Mouse (Mus musculus): Measurements from ENCODE around the gene Islr.
A peak's percentile ranks its signal among the peaks of the same experiment; 100 is the strongest.

DNA sequence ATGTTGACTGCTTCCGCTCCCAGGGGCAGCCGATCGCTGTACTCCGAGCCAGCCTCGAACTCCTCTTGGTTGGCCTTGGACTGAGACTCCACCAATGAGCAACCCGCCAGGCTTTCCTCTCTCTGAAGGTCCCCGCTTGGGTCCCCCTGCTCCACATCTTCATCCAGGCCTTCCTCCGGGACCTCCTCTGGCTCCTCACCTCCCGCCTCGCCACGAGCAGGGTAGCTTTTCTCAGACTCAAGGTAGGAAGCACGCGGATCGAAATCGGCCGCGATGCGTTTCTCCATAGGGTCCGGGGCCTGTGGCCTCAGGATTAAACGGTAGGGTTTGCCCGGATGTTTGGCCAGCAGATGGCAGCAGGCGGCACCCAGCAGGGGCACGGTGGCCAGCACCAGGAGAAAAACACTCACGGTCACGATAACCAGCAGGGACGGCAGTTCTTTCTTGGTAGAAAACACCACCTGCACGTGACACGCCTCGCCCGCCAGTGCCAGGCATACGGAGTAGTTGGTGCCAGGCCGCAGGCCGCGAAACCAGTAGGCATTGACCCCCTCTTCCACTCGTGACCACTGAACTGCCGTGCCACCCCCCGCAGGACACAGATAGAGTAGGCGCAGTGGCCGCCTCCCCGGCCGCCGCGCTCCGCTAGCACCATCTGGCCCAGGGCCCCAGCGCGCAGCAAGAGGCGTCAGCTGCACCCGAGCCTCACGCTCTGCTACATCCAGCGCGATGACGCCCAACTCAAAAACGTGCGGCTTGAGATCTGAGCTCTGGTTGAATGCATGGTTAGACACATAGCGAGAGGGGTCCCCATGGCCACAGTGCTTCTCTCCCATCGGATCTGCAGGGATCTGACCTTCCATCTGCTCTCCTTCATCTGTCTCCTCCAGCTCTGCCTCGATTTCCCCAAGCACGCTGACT, 6.1 kb downstream of the Islr start:
- no peak for TF ChIP-seq POLR2A (IDR thresholded peaks at IDR 0.05; ENCODE audit: borderline replicate concordance, extremely low read depth, insufficient read depth, insufficient read length, poor library complexity, severe bottlenecking)
- TF ChIP-seq CTCF (IDR thresholded peaks at IDR 0.05; ENCODE audit: borderline replicate concordance, extremely low read depth, insufficient read depth, insufficient read length) = peak; percentile 61

Data from brain, embryonic 14.5 days (tissue).